Mouse (Mus musculus) CH12.LX (cell line): Measurements from ENCODE around the gene U2af1l4. TPM values are rescaled to one million over a fixed set of nuclear protein-coding genes. Genes with fewer than 3 reads are reported as not detected.

Experiments
- DNase-seq: peaks from one replicate; pipeline ENCODE4 v3.0.0-alpha.2; 2013; ENCODE audit errors: extremely low read depth
- H3K27ac ChIP-seq: 2 replicates; pipeline ENCODE4 v1.5.1; 2012; ENCODE audit warnings: low read depth, mild to moderate bottlenecking, control low read depth, moderate library complexity; ENCODE audit not compliant: insufficient read depth
- H3K27me3 ChIP-seq: replicated peaks from 2 replicates; pipeline ENCODE3; 2012; ENCODE audit warnings: inconsistent platforms
- H3K36me3 ChIP-seq, 2 experiments: replicated peaks in 1 of 2; 2 replicates each; pipeline versions ENCODE3 to v1.6.1; 2012; ENCODE audit warnings: inconsistent platforms in 1 of 2, low read length in 1 of 2, mild to moderate bottlenecking in 1 of 2, mixed read lengths in 1 of 2, moderate library complexity in 1 of 2; ENCODE audit not compliant: control insufficient read depth in 1 of 2, insufficient read depth in 1 of 2
- H3K4me1 ChIP-seq, 2 experiments: 2 replicates each; pipeline ENCODE4 v1.6.1; 2012; ENCODE audit warnings: inconsistent platforms in 1 of 2, moderate library complexity in 1 of 2; ENCODE audit not compliant: insufficient read depth in 2 of 2, control insufficient read depth in 1 of 2
- H3K4me2 ChIP-seq: 2 replicates; pipeline ENCODE4 v1.6.1; 2012; ENCODE audit warnings: low read depth, mild to moderate bottlenecking, control low read depth; ENCODE audit not compliant: poor library complexity, insufficient read depth, severe bottlenecking
- H3K4me3 ChIP-seq, 3 experiments: fragments of 150-350 bp in 1 of 3; sonication (generic) in 1 of 3; replicated peaks in 1 of 3; 2 replicates each; pipeline versions ENCODE3 to v1.5.1; 2011 to 2012; ENCODE audit warnings: low read depth in 2 of 3, low read length in 2 of 3, mild to moderate bottlenecking in 2 of 3, moderate library complexity in 2 of 3, control low read depth in 1 of 3, improper control_type of control experiment in 1 of 3, inconsistent platforms in 1 of 3, mixed read lengths in 1 of 3; ENCODE audit not compliant: poor library complexity in 1 of 3
- H3K79me2 ChIP-seq: replicated peaks from 2 replicates; pipeline ENCODE4 v1.6.1; 2012; ENCODE audit warnings: mild to moderate bottlenecking, moderate library complexity; ENCODE audit not compliant: control insufficient read depth, poor library complexity, insufficient read depth, severe bottlenecking; ENCODE audit errors: extremely low read depth
- H3K9ac ChIP-seq: 2 replicates; pipeline ENCODE4 v1.6.1; 2012; ENCODE audit warnings: low read depth, mild to moderate bottlenecking, control low read depth, moderate library complexity; ENCODE audit not compliant: insufficient read depth
- H3K9me3 ChIP-seq: replicated peaks from 2 replicates; pipeline ENCODE3; 2012; ENCODE audit warnings: low read length, inconsistent platforms, mixed read lengths
- BHLHE40 ChIP-seq: IDR thresholded peaks from 2 replicates; pipeline ENCODE4 v1.6.1; 2011; ENCODE audit warnings: mild to moderate bottlenecking, low read depth, low read length, improper control_type of control experiment
- CHD1 ChIP-seq: IDR thresholded peaks from 2 replicates; pipeline ENCODE4 v1.6.1; 2012; ENCODE audit warnings: low read depth, low read length, improper control_type of control experiment, inconsistent platforms
- CHD2 ChIP-seq: IDR thresholded peaks from 2 replicates; pipeline ENCODE4 v1.6.1; 2011; ENCODE audit warnings: low read length, improper control_type of control experiment
- CTCF ChIP-seq, 2 experiments: IDR thresholded peaks in 1 of 2; conservative IDR thresholded peaks in 1 of 2; 2 replicates each; pipeline ENCODE4 v1.5.1; 2011 to 2012; ENCODE audit warnings: low read depth in 2 of 2, low read length in 2 of 2, improper control_type of control experiment in 1 of 2, inconsistent platforms in 1 of 2, mild to moderate bottlenecking in 1 of 2, moderate library complexity in 1 of 2
- EP300 ChIP-seq: IDR thresholded peaks from 2 replicates; pipeline ENCODE4 v1.6.1; 2011; ENCODE audit warnings: low read length, improper control_type of control experiment
- GABPA ChIP-seq: IDR thresholded peaks from 2 replicates; pipeline ENCODE4 v1.6.1; 2012; ENCODE audit warnings: low read depth, low read length, improper control_type of control experiment, inconsistent platforms; ENCODE audit not compliant: insufficient replicate concordance
- IRF4 ChIP-seq: IDR thresholded peaks from 2 replicates; pipeline ENCODE4 v1.6.1; 2014; ENCODE audit warnings: low read depth, mild to moderate bottlenecking, inconsistent platforms, low read length, improper control_type of control experiment
- JUN ChIP-seq: IDR thresholded peaks from 2 replicates; pipeline ENCODE4 v1.6.1; 2011; ENCODE audit warnings: low read depth, mild to moderate bottlenecking, low read length, improper control_type of control experiment, moderate library complexity; ENCODE audit not compliant: insufficient read depth
- MAFK ChIP-seq: IDR thresholded peaks from 2 replicates; pipeline ENCODE4 v1.6.1; 2011; ENCODE audit warnings: low read length, improper control_type of control experiment; ENCODE audit not compliant: insufficient replicate concordance
- MEF2A ChIP-seq: IDR thresholded peaks from 2 replicates; pipeline ENCODE4 v1.6.1; 2014; ENCODE audit warnings: low read depth, mild to moderate bottlenecking, inconsistent platforms, low read length, improper control_type of control experiment, borderline replicate concordance
- MYC ChIP-seq: IDR thresholded peaks from 2 replicates; pipeline ENCODE4 v1.6.1; 2011; ENCODE audit warnings: low read depth, mild to moderate bottlenecking, improper control_type of control experiment, low read length
- NELFE ChIP-seq: IDR thresholded peaks from 2 replicates; pipeline ENCODE4 v1.6.1; 2011; ENCODE audit warnings: low read depth, low read length, improper control_type of control experiment
- NRF1 ChIP-seq: IDR thresholded peaks from 2 replicates; pipeline ENCODE4 v1.6.1; 2014; ENCODE audit warnings: low read depth, mild to moderate bottlenecking, inconsistent platforms, low read length, improper control_type of control experiment, moderate library complexity
- PAX5 ChIP-seq: IDR thresholded peaks from 2 replicates; pipeline ENCODE4 v1.6.1; 2012; ENCODE audit warnings: low read length, inconsistent platforms, mixed read lengths
- POLR2A ChIP-seq: IDR thresholded peaks from 2 replicates; pipeline ENCODE4 v1.6.1; 2011; ENCODE audit warnings: low read depth, mild to moderate bottlenecking, improper control_type of control experiment, low read length
- POLR2AphosphoS2 ChIP-seq: IDR thresholded peaks from 2 replicates; pipeline ENCODE4 v1.6.1; 2011; ENCODE audit warnings: low read depth, low read length, improper control_type of control experiment
- RAD21 ChIP-seq: IDR thresholded peaks from 2 replicates; pipeline ENCODE4 v1.6.1; 2011; ENCODE audit warnings: low read depth, mild to moderate bottlenecking, low read length, improper control_type of control experiment, moderate library complexity
- SIN3A ChIP-seq: IDR thresholded peaks from 2 replicates; pipeline ENCODE4 v1.6.1; 2012; ENCODE audit warnings: low read length, improper control_type of control experiment, inconsistent platforms
- SMC3 ChIP-seq: IDR thresholded peaks from 2 replicates; pipeline ENCODE4 v1.6.1; 2011; ENCODE audit warnings: low read depth, low read length, improper control_type of control experiment
- TBP ChIP-seq: conservative IDR thresholded peaks from 2 replicates; pipeline ENCODE4 v1.6.1; 2011; ENCODE audit warnings: low read depth, low read length, improper control_type of control experiment
- TCF12 ChIP-seq: IDR thresholded peaks from 2 replicates; pipeline ENCODE4 v1.6.1; 2014; ENCODE audit warnings: low read depth, mild to moderate bottlenecking, inconsistent platforms, low read length, improper control_type of control experiment
- UBTF ChIP-seq: IDR thresholded peaks from 2 replicates; pipeline ENCODE4 v1.6.1; 2012; ENCODE audit warnings: low read depth, mild to moderate bottlenecking, inconsistent platforms, low read length, improper control_type of control experiment, moderate library complexity
- USF2 ChIP-seq: conservative IDR thresholded peaks from 2 replicates; pipeline ENCODE4 v1.6.1; 2011; ENCODE audit warnings: low read depth, low read length, improper control_type of control experiment
- ZC3H11A ChIP-seq: IDR thresholded peaks from 2 replicates; pipeline ENCODE4 v1.6.1; 2012; ENCODE audit warnings: low read depth, mild to moderate bottlenecking, inconsistent platforms, low read length, improper control_type of control experiment
- ZKSCAN1 ChIP-seq: IDR thresholded peaks from 2 replicates; pipeline ENCODE4 v1.6.1; 2012; ENCODE audit warnings: low read depth, inconsistent platforms, low read length, improper control_type of control experiment, borderline replicate concordance
- ZNF384 ChIP-seq: IDR thresholded peaks from 2 replicates; pipeline ENCODE4 v1.6.1; 2012; ENCODE audit warnings: low read depth, low read length, improper control_type of control experiment, inconsistent platforms
- dilution Hi-C: fragments of 300-500 bp; cut with MboI; formaldehyde crosslinking; loops from 2 replicates; pipeline ENCODE4 v1.14.3; 2020; ENCODE audit warnings: low sequenced_read_pairs; ENCODE audit not compliant: extremely low pct_unique_long_range_greater_than_20kb, extremely low pct_ligation_motif_present
- in situ Hi-C: fragments of 300-500 bp; cut with MboI; formaldehyde crosslinking; loops from 3 replicates; pipeline ENCODE4 v1.14.3; 2019; ENCODE audit warnings: low sequenced_read_pairs, low pct_ligation_motif_present, low pct_unique_long_range_greater_than_20kb, mixed read lengths
- polyA plus RNA-seq: library from polyadenylated mRNA; unstranded; fragments of >175 nt; gene quantifications from 2 replicates; pipeline ENCODE4 v1.2.1, GENCODE M21; 2012; ENCODE audit warnings: low read depth; ENCODE audit not compliant: insufficient read length
- total RNA-seq, 2 experiments: library from RNA; depleted of rRNA; stranded (reverse); fragments of 300-350 nt in 1 of 2; fragments of >200 nt in 1 of 2; gene quantifications; 2 replicates each; pipeline ENCODE4 v1.2.3; 2012 to 2014

U2af1l4 gene
- total and polyA plus RNA-seq, 3 experiments: 51.5 to 60.8 (median 56.7) TPM

GRCm38 (mm10) chr7:30614454-30614853, 51.4 kb downstream of the U2af1l4 start:
- H3K79me2 ChIP-seq: peaks cover 2% of the 10 kb centered on the region; the same call in 1 of the 2 replicates
- in situ Hi-C loops: no loop called here
- no peaks in the 10 kb centered on the region for H3K27me3 ChIP-seq
- TF ChIP-seq ZC3H11A (0 out of 2 replicates have a peak, but pooled peaks have one; percentile 2), IRF4 (no peak), RAD21 (peak; percentile 57), MEF2A (no peak), POLR2A (no peak), JUN (no peak), CHD1 (no peak), PAX5 (no peak), MYC (no peak), USF2 (no peak), POLR2AphosphoS2 (no peak), GABPA (no peak), TCF12 (no peak), MAFK (no peak), BHLHE40 (no peak), TBP (no peak), ZNF384 (no peak), SIN3A (no peak), CHD2 (no peak), NRF1 (no peak), EP300 (no peak), UBTF (no peak), SMC3 (peak; percentile 52), ZKSCAN1 (no peak), NELFE (no peak), CTCF (conservative IDR thresholded peaks at IDR 0.05 in 1 of 2, IDR thresholded peaks at IDR 0.05 in 1 of 2; ENCODE audit: low read depth in 2 of 2, low read length in 2 of 2) (peak in 1 of 2 experiments; percentile 71; a peak in 3 of 4 replicates)
- dilution Hi-C loops: no loop called here
- peaks cover 34 to 51% of the 10 kb centered on the region in 2 experiments for H3K36me3 ChIP-seq
- DNase-seq: peak; percentile 60
- H3K27ac ChIP-seq: no peak overlapping the region
- no peaks in the 10 kb centered on the region for H3K9me3 ChIP-seq
- H3K4me2 ChIP-seq: no peak overlapping the region
- H3K9ac ChIP-seq: no peak overlapping the region
- no peak overlapping the region for H3K4me3 ChIP-seq
- H3K4me1 ChIP-seq: peaks cover 0 to 18% of the 10 kb centered on the region in 2 experiments; a peak in 2 of 4 replicates

Other genes starting within 250 kb of the U2af1l4 start
Only the 20 nearest of the 33 such genes appear.
- gene Aplp1, start 117.8 kb upstream of the U2af1l4 start, total RNA-seq (2012; rRNA removed): 0.34 and 0.93 TPM in 2 replicates
- not detected in 2 replicates for gene Aplp1, start 117.8 kb upstream of the U2af1l4 start, total RNA-seq (2014; rRNA removed)
- 0.10 TPM in 1 of 2 replicates, not detected in the other for gene Aplp1, start 117.8 kb upstream of the U2af1l4 start, polyA plus RNA-seq
- gene Kirrel2, start 105.6 kb upstream of the U2af1l4 start, total RNA-seq (2012; rRNA removed): not detected in 2 replicates
- not detected in 2 replicates for gene Kirrel2, start 105.6 kb upstream of the U2af1l4 start, total RNA-seq (2014; rRNA removed)
- not detected in 2 replicates for gene Kirrel2, start 105.6 kb upstream of the U2af1l4 start, polyA plus RNA-seq
- gene Nphs1, start 105.0 kb upstream of the U2af1l4 start, total RNA-seq (2012; rRNA removed): 2.1 and 2.4 TPM in 2 replicates
- not detected in 2 replicates for gene Nphs1, start 105.0 kb upstream of the U2af1l4 start, total RNA-seq (2014; rRNA removed)
- gene Nphs1, start 105.0 kb upstream of the U2af1l4 start, polyA plus RNA-seq: 1.0 TPM in 1 of 2 replicates, not detected in the other
- not detected in 2 replicates for gene Prodh2, start 69.7 kb upstream of the U2af1l4 start, total RNA-seq (2012; rRNA removed)
- gene Prodh2, start 69.7 kb upstream of the U2af1l4 start, total RNA-seq (2014; rRNA removed): not detected in 2 replicates
- not detected in 2 replicates for gene Prodh2, start 69.7 kb upstream of the U2af1l4 start, polyA plus RNA-seq
- 2.5 and 2.8 TPM in 2 replicates for gene Arhgap33, start 28.2 kb upstream of the U2af1l4 start, total RNA-seq (2012; rRNA removed)
- 0.44 and 0.76 TPM in 2 replicates for gene Arhgap33, start 28.2 kb upstream of the U2af1l4 start, total RNA-seq (2014; rRNA removed)
- gene Arhgap33, start 28.2 kb upstream of the U2af1l4 start, polyA plus RNA-seq: 6.2 and 9.2 TPM in 2 replicates
- 1.6 and 2.3 TPM in 2 replicates for gene Hspb6, start 11.1 kb upstream of the U2af1l4 start, total RNA-seq (2012; rRNA removed)
- 0.79 and 1.2 TPM in 2 replicates for gene Hspb6, start 11.1 kb upstream of the U2af1l4 start, total RNA-seq (2014; rRNA removed)
- 4.1 and 6.0 TPM in 2 replicates for gene Hspb6, start 11.1 kb upstream of the U2af1l4 start, polyA plus RNA-seq
- 4.0 and 5.9 TPM in 2 replicates for gene Proser3, start 11.0 kb upstream of the U2af1l4 start, total RNA-seq (2012; rRNA removed)
- 1.7 and 2.0 TPM in 2 replicates for gene Proser3, start 11.0 kb upstream of the U2af1l4 start, total RNA-seq (2014; rRNA removed)
- 5.7 and 6.0 TPM in 2 replicates for gene Proser3, start 11.0 kb upstream of the U2af1l4 start, polyA plus RNA-seq
- gene Lin37, start 3.5 kb upstream of the U2af1l4 start, total RNA-seq (2012; rRNA removed): 8.3 and 11.0 TPM in 2 replicates
- gene Lin37, start 3.5 kb upstream of the U2af1l4 start, total RNA-seq (2014; rRNA removed): 4.0 and 5.2 TPM in 2 replicates
- 38.6 and 49.5 TPM in 2 replicates for gene Lin37, start 3.5 kb upstream of the U2af1l4 start, polyA plus RNA-seq
- 2.6 and 2.7 TPM in 2 replicates for gene Gm49396, start within 50 bp of the U2af1l4 start, total RNA-seq (2012; rRNA removed)
- 1.9 and 2.3 TPM in 2 replicates for gene Gm49396, start within 50 bp of the U2af1l4 start, total RNA-seq (2014; rRNA removed)
- gene Gm49396, start within 50 bp of the U2af1l4 start, polyA plus RNA-seq: 3.3 and 3.8 TPM in 2 replicates
- gene Psenen, start 326 bp downstream of the U2af1l4 start, total RNA-seq (2012; rRNA removed): 55.2 and 59.2 TPM in 2 replicates
- 83.6 and 92.7 TPM in 2 replicates for gene Psenen, start 326 bp downstream of the U2af1l4 start, total RNA-seq (2014; rRNA removed)
- gene Psenen, start 326 bp downstream of the U2af1l4 start, polyA plus RNA-seq: 101 and 121 TPM in 2 replicates
- 0.92 and 1.3 TPM in 2 replicates for gene Igflr1, start 2.1 kb downstream of the U2af1l4 start, total RNA-seq (2012; rRNA removed)
- gene Igflr1, start 2.1 kb downstream of the U2af1l4 start, total RNA-seq (2014; rRNA removed): not detected in 2 replicates
- gene Igflr1, start 2.1 kb downstream of the U2af1l4 start, polyA plus RNA-seq: 0.65 TPM in 1 of 2 replicates, not detected in the other
- gene Kmt2b, start 25.4 kb downstream of the U2af1l4 start, total RNA-seq (2012; rRNA removed): 17.2 and 18.3 TPM in 2 replicates
- 4.8 and 8.4 TPM in 2 replicates for gene Kmt2b, start 25.4 kb downstream of the U2af1l4 start, total RNA-seq (2014; rRNA removed)
- 31.0 and 32.8 TPM in 2 replicates for gene Kmt2b, start 25.4 kb downstream of the U2af1l4 start, polyA plus RNA-seq
- 183 TPM in 2 replicates for gene Zbtb32, start 35.6 kb downstream of the U2af1l4 start, total RNA-seq (2012; rRNA removed)
- gene Zbtb32, start 35.6 kb downstream of the U2af1l4 start, total RNA-seq (2014; rRNA removed): 156 and 173 TPM in 2 replicates
- 171 and 178 TPM in 2 replicates for gene Zbtb32, start 35.6 kb downstream of the U2af1l4 start, polyA plus RNA-seq
- gene Upk1a, start 49.5 kb downstream of the U2af1l4 start, total RNA-seq (2012; rRNA removed): 6.5 and 10.9 TPM in 2 replicates
- 0.47 and 0.49 TPM in 2 replicates for gene Upk1a, start 49.5 kb downstream of the U2af1l4 start, total RNA-seq (2014; rRNA removed)
- 1.8 and 2.3 TPM in 2 replicates for gene Upk1a, start 49.5 kb downstream of the U2af1l4 start, polyA plus RNA-seq
- gene Cox6b1, start 62.9 kb downstream of the U2af1l4 start, total RNA-seq (2012; rRNA removed): 432 and 456 TPM in 2 replicates
- 776 and 802 TPM in 2 replicates for gene Cox6b1, start 62.9 kb downstream of the U2af1l4 start, total RNA-seq (2014; rRNA removed)
- gene Cox6b1, start 62.9 kb downstream of the U2af1l4 start, polyA plus RNA-seq: 581 and 625 TPM in 2 replicates
- not detected in 2 replicates for gene Etv2, start 72.6 kb downstream of the U2af1l4 start, total RNA-seq (2012; rRNA removed)
- gene Etv2, start 72.6 kb downstream of the U2af1l4 start, total RNA-seq (2014; rRNA removed): not detected in 2 replicates
- gene Etv2, start 72.6 kb downstream of the U2af1l4 start, polyA plus RNA-seq: not detected in 2 replicates
- 109 and 121 TPM in 2 replicates for gene Rbm42, start 87.0 kb downstream of the U2af1l4 start, total RNA-seq (2012; rRNA removed)
- gene Rbm42, start 87.0 kb downstream of the U2af1l4 start, total RNA-seq (2014; rRNA removed): 65.3 and 67.2 TPM in 2 replicates
- gene Rbm42, start 87.0 kb downstream of the U2af1l4 start, polyA plus RNA-seq: 104 and 105 TPM in 2 replicates
- gene Haus5, start 101.7 kb downstream of the U2af1l4 start, total RNA-seq (2012; rRNA removed): 45.6 and 47.7 TPM in 2 replicates
- gene Haus5, start 101.7 kb downstream of the U2af1l4 start, total RNA-seq (2014; rRNA removed): 32.3 and 38.5 TPM in 2 replicates
- 50.9 and 52.8 TPM in 2 replicates for gene Haus5, start 101.7 kb downstream of the U2af1l4 start, polyA plus RNA-seq
- not detected in 2 replicates for gene Pmis2, start 108.3 kb downstream of the U2af1l4 start, total RNA-seq (2012; rRNA removed)
- not detected in 2 replicates for gene Pmis2, start 108.3 kb downstream of the U2af1l4 start, total RNA-seq (2014; rRNA removed)
- gene Pmis2, start 108.3 kb downstream of the U2af1l4 start, polyA plus RNA-seq: not detected in 2 replicates
- 2.4 and 4.0 TPM in 2 replicates for gene 2200002J24Rik, start 135.6 kb downstream of the U2af1l4 start, total RNA-seq (2012; rRNA removed)
- gene 2200002J24Rik, start 135.6 kb downstream of the U2af1l4 start, total RNA-seq (2014; rRNA removed): 3.0 and 6.6 TPM in 2 replicates
- 2.9 and 3.5 TPM in 2 replicates for gene 2200002J24Rik, start 135.6 kb downstream of the U2af1l4 start, polyA plus RNA-seq